Mouse (Mus musculus): ENCODE measurements around the gene Sfrp5.

DNA sequence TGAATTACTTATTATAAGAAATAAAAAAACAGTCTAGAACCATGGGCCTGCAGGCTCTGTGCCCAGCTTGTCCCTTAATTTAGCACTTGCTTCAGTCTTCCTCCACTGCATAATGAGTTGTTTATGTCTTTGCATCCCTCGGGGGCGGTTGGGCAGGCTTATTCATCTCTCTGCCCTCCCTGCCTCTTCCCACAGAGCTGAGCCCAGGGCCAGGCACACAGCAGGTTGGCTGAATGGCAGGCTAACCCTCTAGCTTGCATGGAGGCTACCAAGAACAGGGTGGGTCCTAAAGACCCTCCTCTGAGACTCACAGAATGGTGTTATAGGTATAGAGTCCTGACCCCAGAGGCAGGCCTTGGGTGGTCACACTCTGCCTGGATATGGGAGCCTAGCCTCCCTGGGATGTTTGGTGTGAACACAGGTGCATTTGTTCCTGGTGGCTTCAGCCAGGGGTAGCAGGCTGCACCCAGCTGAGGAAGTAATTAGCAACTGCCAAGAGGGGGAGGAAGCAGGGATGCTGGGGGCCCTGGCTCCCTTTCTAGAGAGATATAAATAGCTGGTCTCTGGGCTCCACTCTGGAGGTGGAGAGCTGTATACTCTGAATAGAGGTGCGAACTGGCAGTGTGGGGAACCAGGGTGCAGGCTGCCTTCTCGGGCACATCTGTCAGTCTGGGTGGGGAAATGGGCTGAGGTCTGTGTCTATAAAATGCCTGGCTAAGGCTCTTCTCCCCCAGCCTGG lies 35.7 kb upstream of the Sfrp5 start:
- TF ChIP-seq POLR2A (IDR thresholded peaks at IDR 0.05; ENCODE audit: borderline replicate concordance, control insufficient read depth, low read depth, low read length): no peak
- no peak for TF ChIP-seq CTCF (IDR thresholded peaks at IDR 0.05; ENCODE audit: control insufficient read depth, insufficient read depth, low read length)

All from bone marrow, adult 2 months (tissue).